Mouse (Mus musculus) liver, embryonic 13.5 days (tissue): ENCODE measurements at regions not wholly inside any gene's neighbourhood (a gene's known extent, or its start where the extent isn't known, plus 50 kb on each side); places are given as distances from the start of the nearest gene placed in this dataset.

Experiments used
- ATAC-seq: fragments of 200-750 bp; cut with Nextera tagmentation; 2 replicates; pipeline ENCODE4 v1.8.0; 2017; ENCODE audit warnings: low read depth, mild to moderate bottlenecking, moderate number of reproducible peaks, moderate library complexity
- DNase-seq: peaks from one replicate; pipeline ENCODE4 v3.0.0; 2022
- H3K27ac ChIP-seq: fragments of 300-500 bp; sonication (generic); 2 replicates; pipeline ENCODE4 v1.5.1; 2015; ENCODE audit warnings: moderate library complexity, mild to moderate bottlenecking, inconsistent platforms
- H3K27me3 ChIP-seq: fragments of 300-500 bp; sonication (generic); 2 replicates; pipeline ENCODE4 v1.6.1; 2015; ENCODE audit warnings: mild to moderate bottlenecking, inconsistent platforms
- H3K36me3 ChIP-seq: fragments of 300-500 bp; sonication (generic); 2 replicates; pipeline ENCODE4 v1.6.1; 2015; ENCODE audit warnings: mild to moderate bottlenecking, inconsistent platforms
- H3K4me1 ChIP-seq: fragments of 300-500 bp; sonication (generic); replicated peaks from 2 replicates; pipeline ENCODE4 v1.6.1; 2015; ENCODE audit warnings: inconsistent platforms
- H3K4me2 ChIP-seq: fragments of 300-500 bp; sonication (generic); 2 replicates; pipeline ENCODE4 v1.6.1; 2015; ENCODE audit warnings: inconsistent platforms, mild to moderate bottlenecking, moderate library complexity
- H3K4me3 ChIP-seq: fragments of 300-500 bp; sonication (generic); replicated peaks from 2 replicates; pipeline ENCODE4 v1.5.1; 2015; ENCODE audit warnings: mild to moderate bottlenecking, inconsistent platforms
- H3K9ac ChIP-seq: fragments of 300-500 bp; sonication (generic); 2 replicates; pipeline ENCODE4 v1.6.1; 2015; ENCODE audit warnings: mild to moderate bottlenecking, inconsistent platforms
- H3K9me3 ChIP-seq: fragments of 300-500 bp; sonication (generic); replicated peaks from 2 replicates; pipeline ENCODE4 v1.6.1; 2016; ENCODE audit warnings: inconsistent platforms
- WGBS: fragments of 180-500 bp; shearing (Covaris S2); methylation state at CpG from one replicate; pipeline ENCODE4 v1.1.7; 2015; ENCODE audit not compliant: insufficient replicate concordance; 5-methylcytosine and 5-hydroxymethylcytosine counted together

GRCm38 (mm10) chr1:156997476-156998305, 58.3 kb upstream of the Ralgps2 start:
- no peak overlapping the region for H3K9ac ChIP-seq
- no peak overlapping the region for H3K4me2 ChIP-seq
- H3K27ac ChIP-seq, result no peak overlapping the region
- ATAC-seq (no peak), DNase-seq (no peak)
- no peaks in the 10 kb centered on the region for H3K9me3 ChIP-seq
- H3K27me3 ChIP-seq, result no peaks in the 10 kb centered on the region
- 58% methylated on average over 12 of the region's 12 CpGs for WGBS
- H3K36me3 ChIP-seq, result no peaks in the 10 kb centered on the region
- no peak overlapping the region for H3K4me3 ChIP-seq
- H3K4me1 ChIP-seq, result peaks cover 37% of the 10 kb centered on the region

DNA sequence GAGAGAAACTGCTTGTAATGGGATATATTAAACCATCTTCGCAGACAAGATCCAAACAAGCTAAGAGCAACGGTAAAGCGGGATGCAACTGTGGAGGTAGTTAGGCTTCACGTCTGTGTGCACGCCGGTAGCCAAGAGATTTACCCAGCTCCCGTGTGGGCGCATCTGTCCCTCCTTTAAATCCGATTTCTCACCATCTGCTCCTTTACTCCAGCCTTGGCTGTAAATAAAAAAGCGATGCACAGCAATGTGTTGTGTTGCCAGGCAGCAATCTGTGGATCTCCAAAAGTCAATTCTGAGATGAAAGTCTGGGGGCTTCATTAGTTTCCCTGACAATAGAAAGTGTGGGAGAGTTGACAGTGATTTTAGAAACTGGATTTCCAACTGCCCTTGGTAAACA, 57.6 kb upstream of the Ralgps2 start:
- H3K4me2 ChIP-seq, result no peak overlapping the region
- no peak overlapping the region for H3K4me3 ChIP-seq
- H3K27me3 ChIP-seq, result no peaks in the 10 kb centered on the region
- no peaks in the 10 kb centered on the region for H3K36me3 ChIP-seq
- no peak overlapping the region for H3K9ac ChIP-seq
- 80% methylated on average over 10 of the region's 10 CpGs for WGBS
- H3K27ac ChIP-seq, result no peak overlapping the region
- DNase-seq (no peak), ATAC-seq (no peak)
- H3K9me3 ChIP-seq, result no peaks in the 10 kb centered on the region
- H3K4me1 ChIP-seq, result peaks cover 41% of the 10 kb centered on the region

DNA sequence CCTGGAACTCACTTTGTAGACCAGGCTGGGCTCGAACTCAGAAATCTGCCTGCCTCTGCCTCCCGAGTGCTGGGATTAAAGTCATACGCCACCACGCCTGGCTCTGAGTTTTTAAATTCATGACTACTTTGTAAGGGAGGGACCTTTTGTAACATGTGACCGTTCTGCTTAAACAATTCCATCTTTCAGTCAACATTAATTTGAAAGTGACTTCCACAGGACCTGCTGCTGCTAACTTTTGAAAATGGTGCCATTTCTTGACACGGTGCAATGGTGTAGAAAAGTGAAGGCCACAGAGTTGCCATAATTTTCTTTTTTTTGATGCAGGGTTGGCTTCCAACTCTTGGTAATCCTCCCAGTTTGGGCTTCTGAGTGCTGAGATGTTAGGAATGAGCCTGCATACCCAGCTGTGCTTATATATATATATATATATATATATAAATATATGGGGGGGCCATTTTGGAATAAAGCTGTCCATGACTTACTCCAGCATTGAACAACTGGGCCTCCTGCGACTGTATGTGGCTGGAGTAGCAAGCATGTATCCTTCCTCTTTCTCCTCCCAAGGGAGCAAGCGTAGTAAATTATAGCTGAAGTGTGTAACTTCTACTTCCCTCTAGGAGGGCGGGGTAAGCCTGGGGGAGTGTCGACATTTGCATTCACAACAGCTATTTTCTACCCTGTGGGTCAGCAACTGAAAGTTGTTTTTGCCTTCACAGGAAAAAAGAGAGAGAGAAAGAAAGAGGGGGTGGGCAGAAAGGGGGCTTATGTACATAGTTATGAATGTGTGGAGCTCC, 56.9 kb upstream of the Ralgps2 start:
- DNase-seq, result no peak
- WGBS, result 56% methylated on average over 10 of the region's 10 CpGs
- no peak overlapping the region for H3K27ac ChIP-seq
- peaks cover 47% of the 10 kb centered on the region for H3K4me1 ChIP-seq
- H3K9me3 ChIP-seq, result no peaks in the 10 kb centered on the region
- H3K27me3 ChIP-seq, result no peaks in the 10 kb centered on the region
- no peaks in the 10 kb centered on the region for H3K36me3 ChIP-seq
- H3K9ac ChIP-seq, result no peak overlapping the region
- no peak for ATAC-seq
- no peak overlapping the region for H3K4me2 ChIP-seq
- H3K4me3 ChIP-seq, result no peak overlapping the region

- H3K4me2 ChIP-seq, result no peak overlapping the region
- peak; percentile 75 for ATAC-seq
- WGBS, result 61% methylated on average over 7 of the region's 7 CpGs
Observed at GRCm38 (mm10) chr1:156995180-156995951, 55.9 kb upstream of the Ralgps2 start.

GRCm38 (mm10) chr1:156994644-156995016, 55.2 kb upstream of the Ralgps2 start:
- peaks cover 59% of the 10 kb centered on the region for H3K4me1 ChIP-seq
- WGBS, result 76% methylated on average over 2 of the region's 2 CpGs
- no peak overlapping the region for H3K4me3 ChIP-seq

More at GRCm38 (mm10) chr1:156995180-156995951, 55.9 kb upstream of the Ralgps2 start:
- Histone ChIP-seq H3K27me3 (no peaks in the 10 kb centered on the region), H3K36me3 (no peaks in the 10 kb centered on the region), H3K4me1 (peaks cover 56% of the 10 kb centered on the region), H3K9ac (no peak overlapping the region; the same call in 1 of the 2 replicates), H3K9me3 (no peaks in the 10 kb centered on the region), H3K4me3 (no peak overlapping the region), H3K27ac (no peak overlapping the region)
- no peak for DNase-seq

GRCm38 (mm10) chr1:156994005-156994643, 54.7 kb upstream of the Ralgps2 start:
- no peaks in the 10 kb centered on the region for H3K36me3 ChIP-seq
- ATAC-seq, result peak; percentile 56; the same call in 1 of the 2 replicates
- DNase-seq, result no peak
- no peak overlapping the region for H3K27ac ChIP-seq
- no peak overlapping the region for H3K9ac ChIP-seq
- H3K27me3 ChIP-seq, result no peaks in the 10 kb centered on the region
- H3K9me3 ChIP-seq, result no peaks in the 10 kb centered on the region
- peaks cover 64% of the 10 kb centered on the region for H3K4me1 ChIP-seq
- WGBS, result 39% methylated on average over 15 of the region's 15 CpGs
- no peak overlapping the region for H3K4me2 ChIP-seq
- H3K4me3 ChIP-seq, result no peak overlapping the region

More at GRCm38 (mm10) chr1:156994644-156995016, 55.2 kb upstream of the Ralgps2 start:
- DNase-seq, result no peak
- Histone ChIP-seq H3K9me3 (no peaks in the 10 kb centered on the region), H3K4me2 (no peak overlapping the region), H3K27ac (no peak overlapping the region), H3K27me3 (no peaks in the 10 kb centered on the region), H3K9ac (no peak overlapping the region), H3K36me3 (no peaks in the 10 kb centered on the region)
- ATAC-seq, result no peak

DNA sequence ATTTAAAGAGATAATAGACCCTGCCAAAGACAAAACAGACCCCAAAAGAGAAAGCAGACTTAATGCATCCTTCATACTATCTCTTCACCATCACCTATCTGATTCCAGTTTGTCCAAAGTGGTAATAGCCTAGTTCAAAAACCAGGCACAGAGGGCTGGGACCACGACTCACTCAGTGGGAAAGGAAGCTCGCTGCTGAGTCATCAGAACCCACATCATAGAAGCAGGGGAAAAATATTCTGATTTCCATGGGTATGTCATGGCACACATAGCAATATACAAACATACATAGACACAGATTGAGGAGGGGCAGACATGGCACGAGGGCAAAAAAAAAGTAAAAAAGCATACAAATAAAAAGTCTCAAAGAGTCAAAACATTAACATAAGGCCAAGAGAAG, 53.7 kb upstream of the Ralgps2 start:
- DNase-seq, result no peak
- no peak for ATAC-seq
- H3K4me1 ChIP-seq, result peaks cover 74% of the 10 kb centered on the region
- H3K27me3 ChIP-seq, result no peaks in the 10 kb centered on the region
- WGBS, result 59% methylated on average over 3 of the region's 3 CpGs
- H3K27ac ChIP-seq, result no peak overlapping the region
- no peaks in the 10 kb centered on the region for H3K9me3 ChIP-seq
- no peak overlapping the region for H3K4me2 ChIP-seq
- no peak overlapping the region for H3K9ac ChIP-seq
- no peaks in the 10 kb centered on the region for H3K36me3 ChIP-seq
- H3K4me3 ChIP-seq, result no peak overlapping the region

GRCm38 (mm10) chr1:156992536-156992935, 53.1 kb upstream of the Ralgps2 start:
- no peak for DNase-seq
- no peak overlapping the region for H3K9ac ChIP-seq
- peaks cover 80% of the 10 kb centered on the region for H3K4me1 ChIP-seq
- H3K4me3 ChIP-seq, result no peak overlapping the region
- H3K4me2 ChIP-seq, result no peak overlapping the region
- 63% methylated on average over 2 of the region's 2 CpGs for WGBS
- no peak overlapping the region for H3K27ac ChIP-seq
- no peaks in the 10 kb centered on the region for H3K36me3 ChIP-seq
- ATAC-seq, result no peak
- H3K9me3 ChIP-seq, result no peaks in the 10 kb centered on the region
- no peaks in the 10 kb centered on the region for H3K27me3 ChIP-seq

DNA sequence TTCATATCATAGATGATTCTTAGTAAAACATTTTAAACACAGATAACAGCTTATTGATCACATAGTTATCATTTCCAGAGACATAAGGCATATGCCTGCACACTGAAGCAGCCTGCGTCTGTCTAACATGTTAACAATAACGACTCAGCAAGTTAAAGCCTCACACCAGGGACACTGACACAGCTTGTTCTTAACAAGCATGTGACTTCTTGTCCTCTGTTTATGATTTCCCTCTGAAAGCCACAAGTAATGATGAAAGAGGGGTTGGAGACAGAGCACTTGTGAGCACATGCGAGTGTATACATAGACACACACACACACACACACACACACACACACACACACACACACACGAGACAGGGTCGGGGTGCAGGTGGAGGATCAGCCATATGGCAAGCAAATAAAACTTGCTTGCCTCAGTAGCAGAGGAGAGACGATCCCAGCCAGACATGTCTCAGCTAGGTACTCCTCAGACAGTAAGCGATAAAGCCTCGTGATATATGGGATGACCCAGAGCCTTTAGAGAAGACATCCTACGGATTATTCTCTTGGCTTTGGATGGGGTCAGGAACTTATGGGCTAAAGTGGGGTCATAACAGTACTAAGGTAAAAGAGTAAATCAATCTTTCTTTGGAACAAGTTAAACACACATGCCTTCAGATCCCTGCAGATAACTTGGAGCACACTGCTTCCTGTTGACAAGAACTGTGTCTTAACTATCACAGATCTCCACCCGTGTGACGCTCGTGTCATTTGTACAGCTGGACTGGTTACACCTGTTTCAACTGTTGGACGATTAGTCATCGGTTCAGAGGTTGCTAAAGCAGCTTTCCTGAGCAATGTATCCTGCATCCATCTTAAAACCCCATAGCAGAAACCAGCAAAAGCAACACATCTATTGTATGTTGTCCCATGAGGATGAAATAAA, 51.4 kb upstream of the Ralgps2 start:
- Histone ChIP-seq H3K4me2 (no peak overlapping the region), H3K27ac (peak overlapping the region; percentile 84), H3K36me3 (no peaks in the 10 kb centered on the region), H3K27me3 (no peaks in the 10 kb centered on the region), H3K9ac (no peak overlapping the region), H3K4me1 (peaks cover 88% of the 10 kb centered on the region), H3K9me3 (no peaks in the 10 kb centered on the region), H3K4me3 (no peak overlapping the region)
- ATAC-seq (peak; percentile 21), DNase-seq (peak; percentile 42)
- 33% methylated on average over 14 of the region's 14 CpGs for WGBS

- Histone ChIP-seq H3K36me3 (no peaks in the 10 kb centered on the region), H3K4me2 (no peak overlapping the region), H3K4me3 (no peak overlapping the region), H3K27ac (peak overlapping the region; percentile 84), H3K9ac (0 out of 2 replicates have a peak overlapping the region, but pooled peaks have one; percentile 4), H3K4me1 (peaks cover 88% of the 10 kb centered on the region), H3K9me3 (no peaks in the 10 kb centered on the region), H3K27me3 (no peaks in the 10 kb centered on the region)
- ATAC-seq (no peak), DNase-seq (no peak)
- WGBS, result 58% methylated on average over 9 of the region's 9 CpGs
Observed at GRCm38 (mm10) chr1:156990112-156990511, 50.7 kb upstream of the Ralgps2 start.
